Mouse (Mus musculus) frontal cortex, postnatal 36 days (tissue): Measurements from ENCODE around the gene Apobec2.

Source experiments
- DNase-seq, 2 experiments: peaks; one replicate each; pipeline ENCODE4 v3.0.0; 2022; ENCODE audit warnings: low spot score in 2 of 2

The Apobec2 gene

GRCm38 (mm10) chr17:48437421-48437911 is 4.7 kb upstream of the Apobec2 start:
- no peak for DNase-seq

- DNase-seq = no peak
These were observed 3.8 kb upstream of the Apobec2 start for GRCm38 (mm10) chr17:48436487-48436886.

GRCm38 (mm10) chr17:48434479-48434878 is 1.7 kb upstream of the Apobec2 start:
- DNase-seq = no peak

- no peak for DNase-seq
These were observed 1.1 kb upstream of the Apobec2 start for GRCm38 (mm10) chr17:48433689-48434330.

GRCm38 (mm10) chr17:48433006-48433655 is 401 bp upstream of the Apobec2 start:
- no peak for DNase-seq

- no peak for DNase-seq
These were observed 1.7 kb downstream of the Apobec2 start for GRCm38 (mm10) chr17:48431054-48431453.

- no peak for DNase-seq
These were observed 2.3 kb downstream of the Apobec2 start for GRCm38 (mm10) chr17:48430394-48430793.

GRCm38 (mm10) chr17:48427852-48428530 is 4.7 kb downstream of the Apobec2 start:
- no peak for DNase-seq

- DNase-seq = no peak
These were observed 5.6 kb downstream of the Apobec2 start for GRCm38 (mm10) chr17:48426991-48427750.

GRCm38 (mm10) chr17:48425823-48426612 is 6.7 kb downstream of the Apobec2 start:
- no peak for DNase-seq

- DNase-seq = no peak
These were observed 8.5 kb downstream of the Apobec2 start for GRCm38 (mm10) chr17:48424237-48424636.

GRCm38 (mm10) chr17:48419571-48419970 is 13.2 kb downstream of the Apobec2 start:
- no peak for DNase-seq

- no peak for DNase-seq
These were observed 13.9 kb downstream of the Apobec2 start for GRCm38 (mm10) chr17:48418781-48419180.

GRCm38 (mm10) chr17:48418174-48418573 is 14.6 kb downstream of the Apobec2 start:
- no peak for DNase-seq

- no peak for DNase-seq
These were observed 15.2 kb downstream of the Apobec2 start for GRCm38 (mm10) chr17:48417521-48417920.

- DNase-seq = peak; percentile 57 to 60
These were observed 16.1 kb downstream of the Apobec2 start for GRCm38 (mm10) chr17:48416425-48417195.

GRCm38 (mm10) chr17:48416011-48416410 is 16.7 kb downstream of the Apobec2 start:
- no peak for DNase-seq

- no peak for DNase-seq
These were observed 21.5 kb downstream of the Apobec2 start for GRCm38 (mm10) chr17:48411241-48411640.

GRCm38 (mm10) chr17:48410299-48410785 is 22.4 kb downstream of the Apobec2 start:
- no peak for DNase-seq
